Mouse (Mus musculus): ENCODE data around the gene Col4a3bp. TPM values are rescaled to one million over a fixed set of nuclear protein-coding genes. Genes with fewer than 3 reads are reported as not detected.

Gene Col4a3bp
- polyA plus RNA-seq, 1 experiment from 2014 or later, result 14.6 TPM

- no peak overlapping the region for H3K4me2 ChIP-seq (ENCODE audit: low read depth, low read length)
- H3K36me3 ChIP-seq (ENCODE audit: control insufficient read depth, insufficient read depth, low read length), result no peaks in the 10 kb centered on the region
- no peaks in the 10 kb centered on the region for H3K27me3 ChIP-seq (ENCODE audit: control insufficient read depth, insufficient read depth, low read length)
- 91% methylated on average over 1 of the region's 1 CpGs for WGBS
- no peak overlapping the region for H3K9ac ChIP-seq (replicated peaks; ENCODE audit: low read depth, low read length)
- no peak overlapping the region for H3K27ac ChIP-seq (ENCODE audit: low read depth, low read length)
- no peak overlapping the region for H3K4me3 ChIP-seq (ENCODE audit: low read depth, low read length)
- no peaks in the 10 kb centered on the region for H3K9me3 ChIP-seq (ENCODE audit: control insufficient read depth, low read length)
- H3K4me1 ChIP-seq (ENCODE audit: control insufficient read depth, insufficient read depth, low read length), result no peaks in the 10 kb centered on the region
- ATAC-seq (ENCODE audit: low read depth), result no peak
Measured at GRCm38 (mm10) chr13:96588642-96589041, 46.2 kb downstream of the Col4a3bp start.

- Histone ChIP-seq H3K4me2 (ENCODE audit: low read depth, low read length) (no peak overlapping the region), H3K9me3 (ENCODE audit: control insufficient read depth, low read length) (no peaks in the 10 kb centered on the region), H3K27me3 (ENCODE audit: control insufficient read depth, insufficient read depth, low read length) (no peaks in the 10 kb centered on the region), H3K4me3 (ENCODE audit: low read depth, low read length) (no peak overlapping the region), H3K9ac (replicated peaks; ENCODE audit: low read depth, low read length) (no peak overlapping the region), H3K36me3 (ENCODE audit: control insufficient read depth, insufficient read depth, low read length) (no peaks in the 10 kb centered on the region; the same call in 1 of the 2 replicates), H3K4me1 (ENCODE audit: control insufficient read depth, insufficient read depth, low read length) (no peaks in the 10 kb centered on the region), H3K27ac (ENCODE audit: low read depth, low read length) (no peak overlapping the region)
- 7% methylated on average over 1 of the region's 1 CpGs for WGBS
- ATAC-seq (ENCODE audit: low read depth), result no peak
Measured at GRCm38 (mm10) chr13:96593621-96594020, 51.2 kb downstream of the Col4a3bp start.

- no peak overlapping the region for H3K4me3 ChIP-seq (ENCODE audit: low read depth, low read length)
- H3K36me3 ChIP-seq (ENCODE audit: control insufficient read depth, insufficient read depth, low read length), result no peaks in the 10 kb centered on the region; the same call in 1 of the 2 replicates
- no peaks in the 10 kb centered on the region for H3K4me1 ChIP-seq (ENCODE audit: control insufficient read depth, insufficient read depth, low read length)
- H3K27me3 ChIP-seq (ENCODE audit: control insufficient read depth, insufficient read depth, low read length), result no peaks in the 10 kb centered on the region
- no peaks in the 10 kb centered on the region for H3K9me3 ChIP-seq (ENCODE audit: control insufficient read depth, low read length)
- no peak overlapping the region for H3K9ac ChIP-seq (replicated peaks; ENCODE audit: low read depth, low read length)
- no peak for ATAC-seq (ENCODE audit: low read depth)
- H3K4me2 ChIP-seq (ENCODE audit: low read depth, low read length), result no peak overlapping the region
- H3K27ac ChIP-seq (ENCODE audit: low read depth, low read length), result no peak overlapping the region
- WGBS, result 88% methylated on average over 4 of the region's 4 CpGs
Measured at GRCm38 (mm10) chr13:96594070-96594469, 51.7 kb downstream of the Col4a3bp start.

- Histone ChIP-seq H3K36me3 (ENCODE audit: control insufficient read depth, insufficient read depth, low read length) (no peaks in the 10 kb centered on the region; the same call in 1 of the 2 replicates), H3K9ac (replicated peaks; ENCODE audit: low read depth, low read length) (no peak overlapping the region), H3K27me3 (ENCODE audit: control insufficient read depth, insufficient read depth, low read length) (no peaks in the 10 kb centered on the region), H3K9me3 (ENCODE audit: control insufficient read depth, low read length) (no peaks in the 10 kb centered on the region), H3K27ac (ENCODE audit: low read depth, low read length) (no peak overlapping the region), H3K4me3 (ENCODE audit: low read depth, low read length) (no peak overlapping the region), H3K4me2 (ENCODE audit: low read depth, low read length) (no peak overlapping the region), H3K4me1 (ENCODE audit: control insufficient read depth, insufficient read depth, low read length) (no peaks in the 10 kb centered on the region)
- no peak for ATAC-seq (ENCODE audit: low read depth)
- WGBS, result 88% methylated on average over 9 of the region's 9 CpGs
Measured at GRCm38 (mm10) chr13:96599182-96599581, 56.8 kb downstream of the Col4a3bp start.

- no peaks in the 10 kb centered on the region for H3K27me3 ChIP-seq (ENCODE audit: control insufficient read depth, insufficient read depth, low read length)
- H3K9ac ChIP-seq (replicated peaks; ENCODE audit: low read depth, low read length), result no peak overlapping the region
- no peaks in the 10 kb centered on the region for H3K9me3 ChIP-seq (ENCODE audit: control insufficient read depth, low read length)
- H3K4me3 ChIP-seq (ENCODE audit: low read depth, low read length), result no peak overlapping the region
- WGBS, result 92% methylated on average over 2 of the region's 2 CpGs
- no peaks in the 10 kb centered on the region; the same call in 1 of the 2 replicates for H3K36me3 ChIP-seq (ENCODE audit: control insufficient read depth, insufficient read depth, low read length)
- no peak for ATAC-seq (ENCODE audit: low read depth)
- no peaks in the 10 kb centered on the region for H3K4me1 ChIP-seq (ENCODE audit: control insufficient read depth, insufficient read depth, low read length)
- H3K4me2 ChIP-seq (ENCODE audit: low read depth, low read length), result no peak overlapping the region
- H3K27ac ChIP-seq (ENCODE audit: low read depth, low read length), result no peak overlapping the region
Measured at GRCm38 (mm10) chr13:96604242-96604641, 61.8 kb downstream of the Col4a3bp start.

GRCm38 (mm10) chr13:96614615-96615014, 72.2 kb downstream of the Col4a3bp start:
- 93% methylated on average over 3 of the region's 3 CpGs for WGBS
- no peak for ATAC-seq (ENCODE audit: low read depth)

GRCm38 (mm10) chr13:96620891-96621290, 78.5 kb downstream of the Col4a3bp start:
- H3K4me3 ChIP-seq (ENCODE audit: low read depth, low read length), result no peak overlapping the region
- peaks cover 11% of the 10 kb centered on the region for H3K36me3 ChIP-seq (ENCODE audit: control insufficient read depth, insufficient read depth, low read length)
- H3K27ac ChIP-seq (ENCODE audit: low read depth, low read length), result no peak overlapping the region
- H3K4me2 ChIP-seq (ENCODE audit: low read depth, low read length), result no peak overlapping the region
- H3K9ac ChIP-seq (replicated peaks; ENCODE audit: low read depth, low read length), result no peak overlapping the region
- no peak for ATAC-seq (ENCODE audit: low read depth)
- H3K9me3 ChIP-seq (ENCODE audit: control insufficient read depth, low read length), result no peaks in the 10 kb centered on the region
- no peaks in the 10 kb centered on the region for H3K27me3 ChIP-seq (ENCODE audit: control insufficient read depth, insufficient read depth, low read length)
- 79% methylated on average over 1 of the region's 1 CpGs for WGBS
- no peaks in the 10 kb centered on the region for H3K4me1 ChIP-seq (ENCODE audit: control insufficient read depth, insufficient read depth, low read length)

More at GRCm38 (mm10) chr13:96614615-96615014, 72.2 kb downstream of the Col4a3bp start:
- Histone ChIP-seq H3K27me3 (ENCODE audit: control insufficient read depth, insufficient read depth, low read length) (no peaks in the 10 kb centered on the region), H3K9me3 (ENCODE audit: control insufficient read depth, low read length) (no peaks in the 10 kb centered on the region), H3K4me2 (ENCODE audit: low read depth, low read length) (no peak overlapping the region), H3K36me3 (ENCODE audit: control insufficient read depth, insufficient read depth, low read length) (peaks cover 12% of the 10 kb centered on the region), H3K4me1 (ENCODE audit: control insufficient read depth, insufficient read depth, low read length) (no peaks in the 10 kb centered on the region), H3K9ac (replicated peaks; ENCODE audit: low read depth, low read length) (no peak overlapping the region), H3K27ac (ENCODE audit: low read depth, low read length) (no peak overlapping the region), H3K4me3 (ENCODE audit: low read depth, low read length) (no peak overlapping the region)

- H3K9ac ChIP-seq (replicated peaks; ENCODE audit: low read depth, low read length), result no peak overlapping the region
- H3K27ac ChIP-seq (ENCODE audit: low read depth, low read length), result no peak overlapping the region
- no peaks in the 10 kb centered on the region for H3K9me3 ChIP-seq (ENCODE audit: control insufficient read depth, low read length)
- no peak overlapping the region for H3K4me3 ChIP-seq (ENCODE audit: low read depth, low read length)
- peaks cover 16% of the 10 kb centered on the region; the same call in 1 of the 2 replicates for H3K36me3 ChIP-seq (ENCODE audit: control insufficient read depth, insufficient read depth, low read length)
- 94% methylated on average over 4 of the region's 4 CpGs for WGBS
- H3K27me3 ChIP-seq (ENCODE audit: control insufficient read depth, insufficient read depth, low read length), result no peaks in the 10 kb centered on the region
- H3K4me2 ChIP-seq (ENCODE audit: low read depth, low read length), result no peak overlapping the region
- no peaks in the 10 kb centered on the region for H3K4me1 ChIP-seq (ENCODE audit: control insufficient read depth, insufficient read depth, low read length)
- ATAC-seq (ENCODE audit: low read depth), result no peak
Measured at GRCm38 (mm10) chr13:96630396-96630795, 88.0 kb downstream of the Col4a3bp start.

- Histone ChIP-seq H3K4me3 (ENCODE audit: low read depth, low read length) (no peak overlapping the region), H3K4me1 (ENCODE audit: control insufficient read depth, insufficient read depth, low read length) (no peaks in the 10 kb centered on the region), H3K9ac (replicated peaks; ENCODE audit: low read depth, low read length) (no peak overlapping the region), H3K27ac (ENCODE audit: low read depth, low read length) (no peak overlapping the region), H3K36me3 (ENCODE audit: control insufficient read depth, insufficient read depth, low read length) (peaks cover under 1% of the 10 kb centered on the region; the same call in 1 of the 2 replicates), H3K9me3 (ENCODE audit: control insufficient read depth, low read length) (no peaks in the 10 kb centered on the region), H3K27me3 (ENCODE audit: control insufficient read depth, insufficient read depth, low read length) (no peaks in the 10 kb centered on the region), H3K4me2 (ENCODE audit: low read depth, low read length) (no peak overlapping the region)
- no peak for ATAC-seq (ENCODE audit: low read depth)
- 85% methylated on average over 2 of the region's 2 CpGs for WGBS
Measured at GRCm38 (mm10) chr13:96644168-96644567, 101.8 kb downstream of the Col4a3bp start.

All from neural tube, embryonic 14.5 days (tissue).